Mouse (Mus musculus): ENCODE data around the gene Krtap1-3. TPM values are rescaled to one million over a fixed set of nuclear protein-coding genes. Genes with fewer than 3 reads are reported as not detected.

The Krtap1-3 gene
- not detected for total RNA-seq (2023)

GRCm38 (mm10) chr11:99590981-99591380 lies at the start of gene Krtap1-3:
Gene Krtap1-3 (minus strand): TSS chr11:99591339.

GRCm38 (mm10) chr11:99634653-99635134 lies 43.6 kb upstream of the Krtap1-3 start, which contains the start of gene Krtap4-2:
Gene Krtap4-2 (minus strand): TSS chr11:99635084.

GRCm38 (mm10) chr11:99628138-99628537 lies 37.0 kb upstream of the Krtap1-3 start, which contains the start of gene Krtap4-1:
Gene Krtap4-1 (minus strand): TSS chr11:99628238.

GRCm38 (mm10) chr11:99620335-99620734 lies 29.2 kb upstream of the Krtap1-3 start, which contains the start of gene Gm11562:
Gene Gm11562 (minus strand): TSS chr11:99620435.

GRCm38 (mm10) chr11:99614796-99615363 lies 23.7 kb upstream of the Krtap1-3 start, which contains the start of gene Krtap2-4:
Gene Krtap2-4 (minus strand): TSS chr11:99614846.

GRCm38 (mm10) chr11:99610089-99610488 lies 18.9 kb upstream of the Krtap1-3 start, which contains the start of gene Gm11937:
Gene Gm11937 (minus strand): TSS chr11:99610189.

GRCm38 (mm10) chr11:99603208-99603607 lies 12.1 kb upstream of the Krtap1-3 start, which contains the start of gene Gm11938:
Gene Gm11938 (minus strand): TSS chr11:99603308.

GRCm38 (mm10) chr11:99597742-99598141 lies 6.6 kb upstream of the Krtap1-3 start, which contains the start of gene Krtap9-3:
Gene Krtap9-3 (minus strand): TSS chr11:99598105.

GRCm38 (mm10) chr11:99583245-99583704 lies 7.9 kb downstream of the Krtap1-3 start, which contains the start of gene Krtap1-4:
Gene Krtap1-4 (minus strand): TSS chr11:99583654.

GRCm38 (mm10) chr11:99580636-99581035 lies 10.5 kb downstream of the Krtap1-3 start, which contains the start of gene Krtap1-5:
Gene Krtap1-5 (minus strand): TSS chr11:99581016.

GRCm38 (mm10) chr11:99566530-99566929 lies 24.6 kb downstream of the Krtap1-3 start, which contains the start of gene Krtap3-1:
Gene Krtap3-1 (minus strand): TSS chr11:99566630.

GRCm38 (mm10) chr11:99559366-99559765 lies 31.8 kb downstream of the Krtap1-3 start, which contains the start of gene Gm11939:
Gene Gm11939 (minus strand): TSS chr11:99559466.

GRCm38 (mm10) chr11:99556753-99557152 lies 34.4 kb downstream of the Krtap1-3 start, which contains the start of gene Krtap3-2:
Gene Krtap3-2 (minus strand): TSS chr11:99556853.

GRCm38 (mm10) chr11:99550765-99551164 lies 40.4 kb downstream of the Krtap1-3 start, which contains the start of gene Krtap3-3:
Gene Krtap3-3 (minus strand): TSS chr11:99550865.

Other genes with a start within 250 kb of the Krtap1-3 start
- not detected for gene Krt27, start 240.2 kb downstream of the Krtap1-3 start, total RNA-seq (2023)
- gene Krt28, start 216.4 kb downstream of the Krtap1-3 start, total RNA-seq (2023) = not detected
- 1 to 10 TPM; 1.5 to 3.2 TPM for gene Krt10, start 202.0 kb downstream of the Krtap1-3 start, total RNA-seq (2023)
- not detected for gene Krt12, start 169.1 kb downstream of the Krtap1-3 start, total RNA-seq (2023)
- gene Krt20, start 153.2 kb downstream of the Krtap1-3 start, total RNA-seq (2023) = not detected
- gene Krt23, start 98.2 kb downstream of the Krtap1-3 start, total RNA-seq (2023) = not detected
- not detected for gene Krt39, start 70.0 kb downstream of the Krtap1-3 start, total RNA-seq (2023)
- gene Krt40, start 48.2 kb downstream of the Krtap1-3 start, total RNA-seq (2023) = not detected
- not detected for gene Krtap3-3, start 40.5 kb downstream of the Krtap1-3 start, total RNA-seq (2023)
- gene Krtap3-2, start 34.5 kb downstream of the Krtap1-3 start, total RNA-seq (2023) = not detected
- gene Gm11939, start 31.9 kb downstream of the Krtap1-3 start, total RNA-seq (2023) = not detected
- gene Krtap3-1, start 24.7 kb downstream of the Krtap1-3 start, total RNA-seq (2023) = not detected
- not detected for gene Krtap1-5, start 10.3 kb downstream of the Krtap1-3 start, total RNA-seq (2023)
- not detected for gene Krtap1-4, start 7.7 kb downstream of the Krtap1-3 start, total RNA-seq (2023)
- not detected for gene Krtap9-3, start 6.8 kb upstream of the Krtap1-3 start, total RNA-seq (2023)
- not detected for gene Gm11938, start 12.0 kb upstream of the Krtap1-3 start, total RNA-seq (2023)
- not detected for gene Gm11937, start 18.9 kb upstream of the Krtap1-3 start, total RNA-seq (2023)
- gene Krtap2-4, start 23.5 kb upstream of the Krtap1-3 start, total RNA-seq (2023) = not detected
- gene Gm11562, start 29.1 kb upstream of the Krtap1-3 start, total RNA-seq (2023) = not detected
- not detected for gene Krtap4-1, start 36.9 kb upstream of the Krtap1-3 start, total RNA-seq (2023)
- gene Krtap4-2, start 43.7 kb upstream of the Krtap1-3 start, total RNA-seq (2023) = not detected
- gene Krtap4-7, start 52.8 kb upstream of the Krtap1-3 start, total RNA-seq (2023) = not detected
- gene Gm11555, start 58.9 kb upstream of the Krtap1-3 start, total RNA-seq (2023) = not detected
- gene Gm11563, start 67.6 kb upstream of the Krtap1-3 start, total RNA-seq (2023) = not detected
- not detected for gene Krtap4-6, start 74.6 kb upstream of the Krtap1-3 start, total RNA-seq (2023)
- not detected for gene Gm14190, start 99.4 kb upstream of the Krtap1-3 start, total RNA-seq (2023)
- gene Gm14180, start 143.0 kb upstream of the Krtap1-3 start, total RNA-seq (2023) = not detected
- not detected for gene Gm11595, start 181.6 kb upstream of the Krtap1-3 start, total RNA-seq (2023)
- gene Krtap4-8, start 189.4 kb upstream of the Krtap1-3 start, total RNA-seq (2023) = not detected
- not detected for gene Krtap4-9, start 193.9 kb upstream of the Krtap1-3 start, total RNA-seq (2023)
- gene Gm11596, start 202.1 kb upstream of the Krtap1-3 start, total RNA-seq (2023) = not detected
- not detected for gene Gm11569, start 207.6 kb upstream of the Krtap1-3 start, total RNA-seq (2023)
- gene Gm11554, start 213.1 kb upstream of the Krtap1-3 start, total RNA-seq (2023) = not detected
- gene Krtap4-13, start 218.6 kb upstream of the Krtap1-3 start, total RNA-seq (2023) = not detected
- gene Gm11564, start 224.3 kb upstream of the Krtap1-3 start, total RNA-seq (2023) = not detected
- not detected for gene 2300003K06Rik, start 246.7 kb upstream of the Krtap1-3 start, total RNA-seq (2023)